Mouse (Mus musculus): ENCODE measurements at regions not wholly inside any gene's neighbourhood (a gene's known extent, or its start where the extent isn't known, plus 50 kb on each side); places are given as distances from the start of the nearest gene placed in this dataset.

DNA sequence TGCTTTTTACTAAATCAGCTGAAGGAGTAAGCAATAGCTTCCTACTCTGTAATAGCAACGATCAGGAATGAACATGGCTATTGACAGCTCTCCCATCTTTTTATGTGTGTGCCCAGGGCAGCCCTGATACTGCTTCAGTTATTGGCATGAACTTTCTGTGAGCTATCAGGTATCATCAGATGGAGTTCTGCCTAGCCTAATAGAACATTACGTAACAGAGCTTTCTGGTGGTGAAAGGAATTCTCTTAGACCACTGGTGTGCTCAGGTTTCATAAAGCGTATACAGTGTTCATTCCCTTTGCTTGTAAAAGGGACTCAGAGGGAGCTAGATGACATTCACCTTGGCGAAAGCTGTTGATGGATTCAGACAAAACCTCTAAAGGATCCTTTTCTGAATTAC is 176.5 kb upstream of the Rnf219 start:
- H3K9me3 ChIP-seq (replicated peaks): no peaks in the 10 kb centered on the region
- no peak overlapping the region for H3K4me3 ChIP-seq
- DNase-seq (ENCODE audit: low spot score): no peak
- WGBS: 92% methylated on average over 4 of the region's 4 CpGs
- H3K27me3 ChIP-seq (ENCODE audit: low read depth, poor library complexity, severe bottlenecking): no peaks in the 10 kb centered on the region
- no peaks in the 10 kb centered on the region for H3K36me3 ChIP-seq
- H3K4me1 ChIP-seq: peaks cover 4% of the 10 kb centered on the region; the same call in 1 of the 2 replicates
- no peak overlapping the region for H3K27ac ChIP-seq

DNA sequence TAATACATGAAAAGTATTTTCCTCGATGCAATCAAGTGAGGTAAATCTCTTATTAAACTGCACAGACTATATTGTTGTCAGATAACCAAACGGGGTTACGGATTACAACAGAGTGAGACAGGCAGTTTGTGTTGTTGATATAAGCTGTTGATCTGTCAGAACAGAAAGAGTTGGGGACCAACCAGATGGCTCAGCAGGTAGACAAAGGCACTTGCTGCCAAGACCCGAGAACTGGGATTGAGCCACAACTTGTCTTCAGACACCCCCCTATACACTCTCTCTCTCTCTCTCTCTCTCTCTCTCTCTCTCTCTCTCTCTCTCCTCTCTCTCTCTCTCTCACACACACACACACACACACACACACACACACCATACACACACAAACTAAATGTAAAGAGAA is 172.7 kb upstream of the Rnf219 start:
- H3K4me1 ChIP-seq: peaks cover 4% of the 10 kb centered on the region; the same call in 1 of the 2 replicates
- H3K9me3 ChIP-seq (replicated peaks): no peaks in the 10 kb centered on the region
- H3K36me3 ChIP-seq: no peaks in the 10 kb centered on the region
- no peaks in the 10 kb centered on the region for H3K27me3 ChIP-seq (ENCODE audit: low read depth, poor library complexity, severe bottlenecking)
- no peak overlapping the region for H3K27ac ChIP-seq
- 86% methylated on average over 4 of the region's 4 CpGs for WGBS
- no peak for DNase-seq (ENCODE audit: low spot score)
- no peak overlapping the region for H3K4me3 ChIP-seq

DNA sequence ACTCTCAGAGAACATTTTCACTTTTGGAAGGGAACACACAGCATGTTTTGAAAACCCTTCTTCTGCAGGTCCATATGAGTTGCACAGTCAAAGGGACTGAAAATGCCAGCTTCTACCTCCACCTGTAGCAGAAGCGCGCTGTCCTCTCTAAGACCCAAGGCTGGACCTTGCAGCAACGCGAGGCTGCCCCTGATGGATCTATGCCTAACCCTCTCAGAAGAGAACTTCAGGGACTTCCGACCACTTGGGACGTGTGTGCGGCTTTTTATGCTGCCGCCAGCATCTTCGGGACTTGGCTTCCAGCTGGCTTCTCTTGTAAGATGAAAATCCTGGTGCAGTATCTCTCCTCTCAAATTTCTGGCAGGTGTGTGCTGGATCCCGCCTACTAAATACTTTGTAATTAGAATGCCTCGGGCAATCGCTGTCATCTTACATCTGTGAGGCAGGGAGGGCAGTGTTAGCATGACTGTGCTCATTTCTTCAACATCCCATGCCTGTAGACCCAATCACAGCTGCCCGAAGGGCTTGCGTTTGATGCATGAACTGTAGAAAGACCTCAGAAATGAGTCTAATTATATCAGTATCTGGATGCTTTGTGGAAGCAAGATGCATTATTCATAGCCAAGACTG is 171.8 kb upstream of the Rnf219 start:
- Histone ChIP-seq H3K4me1 (peaks cover 4% of the 10 kb centered on the region; the same call in 1 of the 2 replicates), H3K4me3 (no peak overlapping the region), H3K36me3 (no peaks in the 10 kb centered on the region), H3K27ac (no peak overlapping the region), H3K27me3 (ENCODE audit: low read depth, poor library complexity, severe bottlenecking) (no peaks in the 10 kb centered on the region), H3K9me3 (replicated peaks) (no peaks in the 10 kb centered on the region)
- no peak for DNase-seq (ENCODE audit: low spot score)
- 83% methylated on average over 14 of the region's 14 CpGs for WGBS

DNA sequence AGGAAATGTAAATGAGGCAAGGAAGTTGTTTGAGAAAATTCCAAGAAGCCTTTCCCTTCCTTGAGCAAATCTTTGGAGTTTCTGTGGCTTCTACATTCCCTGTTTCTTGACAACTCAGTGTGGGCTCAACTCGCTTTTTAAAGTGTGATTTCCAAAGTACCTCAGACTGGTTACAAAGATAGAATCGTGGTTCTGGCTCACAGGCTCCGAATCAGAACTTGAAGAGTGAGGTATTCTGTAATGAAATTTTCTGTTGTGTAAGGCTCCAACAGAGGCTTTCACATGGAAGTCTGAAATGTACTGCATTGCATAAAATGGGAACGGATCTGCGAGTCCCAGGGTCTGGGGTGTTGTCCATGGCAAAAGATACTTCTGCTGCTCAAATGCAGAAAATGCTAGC is 170.2 kb upstream of the Rnf219 start:
- no peak for DNase-seq (ENCODE audit: low spot score)
- no peaks in the 10 kb centered on the region for H3K36me3 ChIP-seq
- H3K4me1 ChIP-seq: peaks cover 4% of the 10 kb centered on the region; the same call in 1 of the 2 replicates
- H3K4me3 ChIP-seq: no peak overlapping the region
- WGBS: 90% methylated on average over 5 of the region's 5 CpGs
- no peaks in the 10 kb centered on the region for H3K9me3 ChIP-seq (replicated peaks)
- H3K27ac ChIP-seq: no peak overlapping the region
- no peaks in the 10 kb centered on the region for H3K27me3 ChIP-seq (ENCODE audit: low read depth, poor library complexity, severe bottlenecking)

DNA sequence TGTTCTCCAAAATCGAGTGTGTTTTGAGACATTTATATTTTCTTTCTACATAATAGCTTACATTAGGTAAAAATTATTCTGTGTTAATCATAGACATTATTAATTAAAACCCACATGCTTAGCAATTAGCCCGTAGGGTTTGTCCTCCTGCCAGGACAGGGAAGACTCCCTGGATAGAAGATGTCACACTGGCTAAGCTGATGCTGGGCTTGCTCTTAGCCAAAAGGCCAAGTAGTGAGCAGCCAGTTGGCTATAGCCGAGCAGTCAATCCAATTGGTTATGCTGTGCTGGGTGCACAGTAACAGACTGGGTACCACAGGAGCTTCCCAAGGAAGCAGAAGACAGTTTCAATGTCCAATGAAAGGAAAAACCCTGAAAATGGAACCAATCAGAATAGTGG is 166.0 kb upstream of the Rnf219 start:
- Histone ChIP-seq H3K27me3 (ENCODE audit: low read depth, poor library complexity, severe bottlenecking) (no peaks in the 10 kb centered on the region), H3K4me3 (no peak overlapping the region), H3K36me3 (no peaks in the 10 kb centered on the region), H3K4me1 (no peaks in the 10 kb centered on the region), H3K9me3 (replicated peaks) (no peaks in the 10 kb centered on the region), H3K27ac (no peak overlapping the region)
- WGBS: 86% methylated on average over 3 of the region's 3 CpGs
- DNase-seq (ENCODE audit: low spot score): no peak

DNA sequence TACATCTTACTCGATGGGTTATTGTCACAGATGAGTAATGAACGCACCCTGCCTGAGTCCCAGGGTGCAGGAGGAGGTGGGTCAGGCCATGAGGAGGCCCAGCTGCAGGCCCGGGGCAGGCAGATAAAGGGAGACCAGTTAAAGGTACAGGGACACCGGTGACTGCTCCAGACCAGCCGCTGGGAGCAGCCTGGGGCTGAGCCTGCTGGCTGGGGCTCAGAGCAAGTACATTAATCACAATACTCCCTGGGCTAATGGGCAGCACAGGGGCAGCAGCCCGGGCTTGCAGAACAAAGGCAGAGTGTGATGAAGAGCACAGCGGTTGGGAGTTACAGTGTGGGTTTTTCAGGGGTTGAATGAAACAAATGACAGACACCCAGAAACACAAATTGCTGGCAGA is 154.4 kb upstream of the Rnf219 start:
- peak; percentile 60 for DNase-seq (ENCODE audit: low spot score)
- Histone ChIP-seq H3K9me3 (replicated peaks) (no peaks in the 10 kb centered on the region), H3K4me1 (peaks cover 5% of the 10 kb centered on the region), H3K27ac (peak overlapping the region; percentile 58), H3K4me3 (no peak overlapping the region), H3K27me3 (ENCODE audit: low read depth, poor library complexity, severe bottlenecking) (no peaks in the 10 kb centered on the region), H3K36me3 (no peaks in the 10 kb centered on the region)
- WGBS: 15% methylated on average over 7 of the region's 7 CpGs

DNA sequence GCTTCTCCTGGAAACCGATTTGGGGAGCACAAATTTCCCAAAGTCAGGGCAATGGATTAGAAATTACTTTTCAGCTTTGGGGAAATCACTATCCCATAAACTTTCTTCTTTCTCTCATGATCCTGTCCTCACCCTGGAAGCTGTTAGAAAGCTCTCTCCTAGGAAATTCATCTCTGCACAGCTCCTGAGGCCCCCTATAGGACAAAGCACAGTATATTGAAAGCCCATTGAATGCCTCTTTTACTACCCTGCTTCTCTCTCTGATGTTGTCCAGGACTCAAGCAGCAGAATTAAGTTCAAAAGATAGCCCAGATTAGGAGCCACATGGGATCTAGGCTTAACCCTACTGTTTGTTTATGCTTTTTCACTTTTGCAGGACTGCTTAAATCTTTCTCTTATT is 139.3 kb upstream of the Rnf219 start:
- DNase-seq (ENCODE audit: low spot score): no peak
- 70% methylated on average over 1 of the region's 1 CpGs for WGBS
- no peaks in the 10 kb centered on the region for H3K36me3 ChIP-seq
- no peak overlapping the region for H3K4me3 ChIP-seq
- no peaks in the 10 kb centered on the region for H3K9me3 ChIP-seq (replicated peaks)
- no peaks in the 10 kb centered on the region for H3K4me1 ChIP-seq
- H3K27ac ChIP-seq: no peak overlapping the region
- H3K27me3 ChIP-seq (ENCODE audit: low read depth, poor library complexity, severe bottlenecking): no peaks in the 10 kb centered on the region

DNA sequence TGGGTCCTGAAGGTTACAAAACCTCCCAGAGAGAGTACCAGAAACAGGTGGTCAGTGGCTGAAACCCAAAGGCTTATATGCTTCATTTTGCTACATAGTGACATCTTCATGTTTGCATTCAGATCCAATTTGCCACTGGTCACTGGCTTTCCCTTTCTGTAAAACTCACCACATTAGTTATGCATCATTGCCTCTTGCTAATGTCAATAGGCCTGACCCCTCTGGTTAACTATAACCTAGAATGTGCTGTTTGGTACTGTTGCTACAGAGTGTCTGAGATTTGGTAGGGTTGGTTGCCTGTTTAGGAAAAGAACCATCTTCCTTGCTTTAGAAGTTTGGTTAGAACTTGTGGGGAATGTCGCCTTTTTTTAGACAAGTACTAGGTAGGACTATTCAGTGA is 136.3 kb upstream of the Rnf219 start:
- H3K36me3 ChIP-seq: no peaks in the 10 kb centered on the region
- no peak overlapping the region for H3K27ac ChIP-seq
- WGBS: 86% methylated on average over 1 of the region's 1 CpGs
- H3K4me1 ChIP-seq: no peaks in the 10 kb centered on the region
- DNase-seq (ENCODE audit: low spot score): no peak
- no peak overlapping the region for H3K4me3 ChIP-seq
- no peaks in the 10 kb centered on the region for H3K27me3 ChIP-seq (ENCODE audit: low read depth, poor library complexity, severe bottlenecking)
- H3K9me3 ChIP-seq (replicated peaks): no peaks in the 10 kb centered on the region

DNA sequence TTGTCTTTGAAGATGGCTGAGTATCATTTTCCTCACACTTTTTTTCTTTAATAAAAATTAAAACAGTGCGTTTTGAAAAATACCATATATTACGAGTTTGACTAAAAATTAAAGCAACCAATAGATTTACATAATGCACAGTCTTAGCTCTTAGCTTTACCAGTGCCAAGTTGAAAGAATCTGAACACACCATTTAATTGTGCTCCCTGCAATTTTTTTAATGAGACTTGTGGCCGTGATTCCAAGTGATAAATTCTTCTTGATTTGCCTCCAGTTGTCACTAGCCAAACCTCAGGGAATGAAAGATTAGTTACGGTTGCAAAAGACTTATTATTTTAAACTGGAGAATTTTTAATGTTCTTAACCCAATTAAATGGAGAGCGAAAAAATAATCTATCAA is 127.5 kb upstream of the Rnf219 start:
- Histone ChIP-seq H3K9me3 (replicated peaks) (no peaks in the 10 kb centered on the region), H3K4me3 (no peak overlapping the region), H3K4me1 (no peaks in the 10 kb centered on the region), H3K36me3 (no peaks in the 10 kb centered on the region), H3K27ac (no peak overlapping the region), H3K27me3 (ENCODE audit: low read depth, poor library complexity, severe bottlenecking) (no peaks in the 10 kb centered on the region)
- DNase-seq (ENCODE audit: low spot score): no peak
- WGBS: 91% methylated on average over 5 of the region's 5 CpGs

DNA sequence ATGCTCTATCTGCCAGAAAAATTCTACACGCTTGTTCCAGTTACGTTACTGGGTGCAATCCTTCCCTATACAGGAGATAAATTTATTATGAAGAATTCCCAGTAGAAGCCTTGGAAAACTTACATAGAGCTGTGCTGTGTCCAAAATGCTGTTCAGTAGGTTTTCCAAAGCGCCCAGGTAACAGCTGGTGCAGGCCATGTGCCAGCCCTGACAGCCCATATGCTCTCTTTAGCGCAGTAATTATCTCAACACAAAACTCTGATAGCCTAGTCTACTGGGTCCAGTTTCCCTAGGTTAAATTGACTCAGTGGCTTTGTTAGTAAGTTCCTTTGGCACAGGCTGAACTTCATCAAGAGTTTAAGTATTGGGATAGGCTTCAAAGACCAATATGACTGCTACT is 122.2 kb upstream of the Rnf219 start:
- 91% methylated on average over 4 of the region's 4 CpGs for WGBS
- no peaks in the 10 kb centered on the region for H3K36me3 ChIP-seq
- no peaks in the 10 kb centered on the region for H3K9me3 ChIP-seq (replicated peaks)
- H3K27ac ChIP-seq: no peak overlapping the region
- no peak for DNase-seq (ENCODE audit: low spot score)
- H3K4me1 ChIP-seq: no peaks in the 10 kb centered on the region
- H3K27me3 ChIP-seq (ENCODE audit: low read depth, poor library complexity, severe bottlenecking): no peaks in the 10 kb centered on the region
- no peak overlapping the region for H3K4me3 ChIP-seq

DNA sequence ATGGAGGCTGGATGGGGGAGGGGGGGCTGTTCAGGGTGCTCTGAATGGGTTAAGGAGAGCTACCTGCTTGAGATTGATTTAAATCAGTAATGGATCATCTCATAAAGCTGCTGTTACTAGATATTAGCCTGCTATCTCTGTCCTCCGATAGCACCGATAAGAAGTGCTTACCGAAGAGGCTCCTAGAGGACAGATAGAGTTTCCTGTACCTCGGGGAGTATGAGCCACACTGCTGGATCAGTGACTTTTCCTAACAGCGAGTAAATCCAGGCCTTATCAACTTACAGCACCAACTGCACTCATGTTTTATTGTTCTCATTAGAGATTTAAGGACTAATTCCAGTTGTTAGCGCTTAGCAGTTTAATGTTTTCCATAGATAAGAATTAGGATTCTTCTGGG is 120.3 kb upstream of the Rnf219 start:
- 70% methylated on average over 6 of the region's 6 CpGs for WGBS
- Histone ChIP-seq H3K27me3 (ENCODE audit: low read depth, poor library complexity, severe bottlenecking) (no peaks in the 10 kb centered on the region), H3K9me3 (replicated peaks) (no peaks in the 10 kb centered on the region), H3K36me3 (no peaks in the 10 kb centered on the region), H3K4me3 (no peak overlapping the region), H3K27ac (no peak overlapping the region), H3K4me1 (peaks cover 3% of the 10 kb centered on the region; the same call in 1 of the 2 replicates)
- no peak for DNase-seq (ENCODE audit: low spot score)

DNA sequence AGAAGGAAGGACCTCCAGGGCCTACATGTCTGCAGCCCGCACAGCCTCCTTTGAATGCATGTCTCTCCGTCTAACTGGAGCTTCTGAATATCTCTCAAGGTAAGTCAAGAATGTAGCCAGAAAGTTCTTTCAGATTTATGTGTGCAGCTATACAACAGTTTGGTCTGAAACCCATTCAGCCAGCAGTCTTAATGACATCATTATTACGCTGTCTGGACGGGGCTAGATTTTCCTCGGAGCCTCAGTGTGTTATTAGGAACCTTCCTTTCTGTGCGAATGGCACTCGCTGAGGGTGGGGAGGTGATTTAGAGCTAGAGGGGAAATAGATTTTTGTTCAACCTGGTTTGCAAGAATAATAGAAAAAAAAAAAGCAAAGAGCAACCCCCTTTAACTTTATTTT is 116.9 kb upstream of the Rnf219 start:
- H3K36me3 ChIP-seq: no peaks in the 10 kb centered on the region
- H3K4me1 ChIP-seq: peaks cover 3% of the 10 kb centered on the region; the same call in 1 of the 2 replicates
- no peak overlapping the region for H3K27ac ChIP-seq
- no peaks in the 10 kb centered on the region for H3K9me3 ChIP-seq (replicated peaks)
- WGBS: 69% methylated on average over 7 of the region's 7 CpGs
- no peak overlapping the region for H3K4me3 ChIP-seq
- no peaks in the 10 kb centered on the region for H3K27me3 ChIP-seq (ENCODE audit: low read depth, poor library complexity, severe bottlenecking)
- DNase-seq (ENCODE audit: low spot score): no peak

DNA sequence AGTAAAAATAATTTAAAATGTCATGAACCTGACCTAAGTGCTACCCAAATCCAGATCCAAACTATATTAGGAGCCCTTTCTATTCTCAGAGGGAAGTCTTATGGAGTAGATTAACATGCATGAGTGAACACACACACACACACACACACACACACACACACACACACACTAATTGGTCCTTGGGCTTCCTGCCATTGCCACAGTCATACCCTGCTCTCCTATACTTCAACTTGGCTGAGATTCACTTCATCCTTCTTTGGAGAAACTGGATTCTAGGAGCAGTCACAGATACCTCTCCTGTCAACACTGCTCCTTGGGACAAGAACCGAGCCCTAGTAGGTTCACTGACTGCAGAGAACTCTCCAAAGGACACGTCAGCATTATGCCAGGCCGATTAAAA is 89.0 kb upstream of the Rnf219 start:
- Histone ChIP-seq H3K36me3 (no peaks in the 10 kb centered on the region), H3K4me1 (no peaks in the 10 kb centered on the region), H3K27me3 (ENCODE audit: low read depth, poor library complexity, severe bottlenecking) (no peaks in the 10 kb centered on the region), H3K9me3 (replicated peaks) (no peaks in the 10 kb centered on the region), H3K4me3 (no peak overlapping the region), H3K27ac (no peak overlapping the region)
- DNase-seq (ENCODE audit: low spot score): no peak
- 84% methylated on average over 3 of the region's 3 CpGs for WGBS

DNA sequence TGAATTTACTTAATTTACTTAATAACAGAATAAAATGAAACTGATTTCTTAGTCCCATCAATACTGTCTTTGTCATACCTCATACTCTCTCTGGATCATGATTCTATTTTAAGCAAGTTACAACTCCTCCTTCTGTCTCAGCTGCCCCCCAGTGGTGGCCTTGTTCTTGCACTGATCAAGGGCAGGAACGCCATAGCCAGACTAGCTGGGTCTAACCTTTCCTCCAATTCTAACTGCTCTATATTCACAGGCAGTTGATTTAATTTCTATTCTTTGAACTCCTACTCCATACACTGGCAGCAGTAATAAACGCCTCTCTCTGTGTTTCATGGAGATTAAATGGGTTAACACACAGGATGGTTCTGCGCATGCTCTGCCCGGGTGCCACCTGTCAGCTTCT is 87.9 kb upstream of the Rnf219 start:
- no peaks in the 10 kb centered on the region for H3K9me3 ChIP-seq (replicated peaks)
- H3K4me1 ChIP-seq: no peaks in the 10 kb centered on the region
- H3K4me3 ChIP-seq: no peak overlapping the region
- 77% methylated on average over 4 of the region's 4 CpGs for WGBS
- no peaks in the 10 kb centered on the region for H3K27me3 ChIP-seq (ENCODE audit: low read depth, poor library complexity, severe bottlenecking)
- H3K36me3 ChIP-seq: no peaks in the 10 kb centered on the region
- no peak overlapping the region for H3K27ac ChIP-seq
- no peak for DNase-seq (ENCODE audit: low spot score)

Data from limb, embryonic 10.5 days (tissue).